Mouse (Mus musculus) stomach, embryonic 14.5 days (tissue): ENCODE data around the gene 2810004N23Rik. TPM values are rescaled to one million over a fixed set of nuclear protein-coding genes. Genes with fewer than 3 reads are reported as not detected.

Experiments
- ATAC-seq: fragments of 200-750 bp; cut with Nextera tagmentation; 2 replicates; pipeline ENCODE4 v1.8.0; 2017; ENCODE audit warnings: low read depth, moderate TSS enrichment; ENCODE audit not compliant: insufficient number of reproducible peaks, insufficient read depth, low FRiP score
- H3K27ac ChIP-seq: fragments of 300-500 bp; sonication (generic); 2 replicates; pipeline ENCODE4 v1.5.1; 2014; ENCODE audit warnings: mild to moderate bottlenecking, low read length, moderate library complexity, mixed read lengths
- H3K27me3 ChIP-seq: fragments of 300-500 bp; sonication (generic); 2 replicates; pipeline ENCODE4 v1.6.1; 2014; ENCODE audit warnings: low read length, control low read depth, mixed read lengths; ENCODE audit not compliant: control insufficient read depth, insufficient read depth
- H3K36me3 ChIP-seq: fragments of 300-500 bp; sonication (generic); 2 replicates; pipeline ENCODE4 v1.6.1; 2014; ENCODE audit warnings: mild to moderate bottlenecking, control low read depth, low read length, moderate library complexity, mixed read lengths; ENCODE audit not compliant: control insufficient read depth, insufficient read depth
- H3K4me1 ChIP-seq: fragments of 300-500 bp; sonication (generic); 2 replicates; pipeline ENCODE4 v1.6.1; 2014; ENCODE audit warnings: low read length, control low read depth, mixed read lengths; ENCODE audit not compliant: control insufficient read depth, insufficient read depth
- H3K4me2 ChIP-seq: fragments of 300-500 bp; sonication (generic); replicated peaks from 2 replicates; pipeline ENCODE4 v1.6.1; 2014; ENCODE audit warnings: low read depth, low read length, control low read depth
- H3K4me3 ChIP-seq: fragments of 300-500 bp; sonication (generic); 2 replicates; pipeline ENCODE4 v1.5.1; 2014; ENCODE audit warnings: low read depth, low read length, control low read depth
- H3K9ac ChIP-seq: fragments of 300-500 bp; sonication (generic); replicated peaks from 2 replicates; pipeline ENCODE4 v1.6.1; 2014; ENCODE audit warnings: low read depth, mild to moderate bottlenecking, control low read depth, low read length, moderate library complexity, mixed read lengths
- H3K9me3 ChIP-seq: fragments of 300-500 bp; sonication (generic); 2 replicates; pipeline ENCODE4 v1.6.1; 2016; ENCODE audit warnings: low read depth, low read length, control low read depth; ENCODE audit not compliant: control insufficient read depth
- WGBS: fragments of 180-500 bp; shearing (Covaris S2); extraction: QIAGEN DNeasy Blood & Tissue Kit; methylation state at CpG from one replicate; pipeline ENCODE4 v1.1.7; 2014; 5-methylcytosine and 5-hydroxymethylcytosine counted together
- polyA plus RNA-seq: library from polyadenylated mRNA; unstranded; fragments of >200 nt; fragmentation: Nextera tagmentation; extraction: Ambion mirVana; gene quantifications from 2 replicates; pipeline ENCODE4 v1.2.1, GENCODE M21; 2014

The 2810004N23Rik gene
- polyA plus RNA-seq, 1 experiment from 2014 or later, result 43.7 TPM

DNA sequence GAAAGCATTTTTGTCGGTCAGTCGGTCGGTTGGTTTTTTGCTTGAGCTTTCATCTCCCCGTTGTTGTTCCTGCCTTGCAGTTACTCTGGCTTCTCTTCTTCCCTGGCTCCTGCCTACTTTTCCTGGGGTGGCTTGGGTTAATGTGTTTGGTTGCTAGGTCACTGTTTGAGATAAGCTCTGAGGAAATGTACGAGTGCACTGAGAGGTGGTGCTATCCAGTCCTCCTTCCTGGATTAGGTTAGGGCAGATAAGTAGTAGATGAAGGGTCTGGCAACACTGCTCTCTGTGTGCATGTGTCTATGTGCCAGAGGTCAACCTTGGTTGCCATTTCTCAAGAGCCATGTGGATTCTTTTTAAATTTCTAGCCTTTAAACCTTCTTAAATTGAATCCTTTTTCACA, 9.8 kb upstream of the 2810004N23Rik start:
- ATAC-seq, result 0 out of 2 replicates have a peak, but pooled peaks have one; percentile 23
- Histone ChIP-seq H3K27ac (no peak overlapping the region), H3K4me1 (no peaks in the 10 kb centered on the region), H3K9ac (no peak overlapping the region), H3K27me3 (no peaks in the 10 kb centered on the region), H3K36me3 (peaks cover 50% of the 10 kb centered on the region), H3K9me3 (no peaks in the 10 kb centered on the region), H3K4me3 (no peak overlapping the region), H3K4me2 (no peak overlapping the region)
- 71% methylated on average over 5 of the region's 5 CpGs for WGBS

DNA sequence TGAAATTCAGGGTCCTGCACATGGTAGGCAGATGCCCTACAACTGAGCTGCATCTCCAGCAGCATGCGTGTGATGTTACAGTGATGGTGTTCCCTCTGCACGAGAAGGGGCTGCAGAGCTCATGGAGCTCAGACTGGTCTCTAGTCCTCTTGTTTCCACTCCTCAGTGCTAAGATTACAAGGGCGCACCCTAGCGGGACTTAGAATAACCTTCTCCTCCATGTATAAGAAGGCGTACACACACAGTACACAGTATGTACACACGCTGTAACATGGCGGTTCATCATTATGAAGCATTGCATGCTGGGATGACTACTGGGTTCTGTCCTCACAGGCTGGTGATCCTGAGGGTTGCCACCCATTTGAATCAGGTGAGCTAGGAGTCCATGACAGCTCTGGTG, 9.2 kb upstream of the 2810004N23Rik start:
- no peak for ATAC-seq
- no peak overlapping the region for H3K4me3 ChIP-seq
- H3K36me3 ChIP-seq, result peaks cover 45% of the 10 kb centered on the region
- WGBS, result 94% methylated on average over 7 of the region's 7 CpGs
- no peak overlapping the region for H3K4me2 ChIP-seq
- no peaks in the 10 kb centered on the region for H3K27me3 ChIP-seq
- H3K9ac ChIP-seq, result no peak overlapping the region
- H3K9me3 ChIP-seq, result no peaks in the 10 kb centered on the region
- no peak overlapping the region for H3K27ac ChIP-seq
- H3K4me1 ChIP-seq, result no peaks in the 10 kb centered on the region

DNA sequence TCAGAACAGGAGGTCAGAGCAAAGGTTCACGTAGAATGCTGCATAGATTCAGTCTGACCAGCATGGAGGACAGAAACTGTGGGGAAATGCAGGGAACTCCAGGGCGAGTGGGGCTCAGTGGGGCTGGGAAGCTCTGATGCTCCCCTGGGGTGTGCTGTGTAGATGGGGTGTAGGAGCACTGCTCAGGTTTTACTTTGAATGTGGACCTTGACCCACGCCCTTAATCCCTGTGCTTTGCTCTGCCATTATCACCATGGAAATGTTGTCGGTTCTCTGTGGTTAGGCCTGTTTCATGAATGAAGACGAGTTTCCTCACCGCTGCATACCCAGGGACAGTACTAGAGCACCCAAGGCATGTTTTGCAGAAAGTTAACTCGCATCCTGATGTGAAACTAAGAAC, 8.6 kb upstream of the 2810004N23Rik start:
- H3K4me3 ChIP-seq, result no peak overlapping the region
- no peak for ATAC-seq
- no peaks in the 10 kb centered on the region for H3K9me3 ChIP-seq
- H3K9ac ChIP-seq, result no peak overlapping the region
- H3K4me2 ChIP-seq, result no peak overlapping the region
- H3K36me3 ChIP-seq, result peaks cover 43% of the 10 kb centered on the region
- WGBS, result 89% methylated on average over 7 of the region's 7 CpGs
- no peaks in the 10 kb centered on the region for H3K4me1 ChIP-seq
- H3K27me3 ChIP-seq, result no peaks in the 10 kb centered on the region
- no peak overlapping the region for H3K27ac ChIP-seq

DNA sequence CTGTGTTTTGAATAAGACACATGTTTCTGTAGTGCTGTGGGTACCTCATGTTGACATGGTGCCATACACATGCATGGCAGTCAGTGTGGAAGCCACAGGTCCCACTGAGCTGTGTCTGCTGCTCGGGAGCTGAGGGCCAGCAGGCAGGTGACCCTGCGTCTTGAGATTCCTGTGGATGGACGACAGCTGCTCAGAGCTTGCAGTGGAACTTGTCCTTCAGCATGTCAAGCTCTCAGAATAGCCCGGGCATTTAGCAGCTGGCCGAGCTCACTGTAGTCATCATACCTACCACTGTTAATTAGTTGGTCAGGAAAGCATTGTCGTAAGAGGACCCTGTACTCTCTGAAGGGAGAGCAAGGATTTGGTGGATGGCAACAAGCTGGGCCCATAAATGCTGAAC, 6.8 kb upstream of the 2810004N23Rik start:
- no peaks in the 10 kb centered on the region for H3K27me3 ChIP-seq
- H3K4me2 ChIP-seq, result no peak overlapping the region
- H3K9me3 ChIP-seq, result no peaks in the 10 kb centered on the region
- peaks cover 29% of the 10 kb centered on the region for H3K36me3 ChIP-seq
- no peak overlapping the region for H3K9ac ChIP-seq
- 63% methylated on average over 6 of the region's 6 CpGs for WGBS
- H3K4me3 ChIP-seq, result no peak overlapping the region
- ATAC-seq, result no peak
- H3K4me1 ChIP-seq, result no peaks in the 10 kb centered on the region
- no peak overlapping the region for H3K27ac ChIP-seq

DNA sequence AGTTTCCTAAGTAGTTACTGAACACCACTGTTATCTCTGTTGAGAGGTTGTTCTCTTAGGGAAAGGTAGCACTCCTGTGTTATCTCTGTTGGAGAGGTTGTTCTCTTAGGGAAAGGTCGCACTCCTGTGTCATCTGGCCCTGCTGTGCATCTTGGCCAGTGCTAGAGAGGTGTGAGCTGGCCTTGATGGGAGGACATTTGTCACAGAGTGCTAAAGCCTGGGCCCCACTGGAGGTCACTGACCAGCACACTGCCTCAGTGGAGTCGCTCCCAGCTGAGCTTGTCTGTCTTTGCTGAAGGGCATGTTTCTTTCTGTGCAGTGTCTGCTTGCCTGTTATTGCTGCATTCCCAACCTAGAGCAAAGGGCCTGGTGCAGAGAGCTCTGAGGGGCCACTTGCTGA, 4.2 kb upstream of the 2810004N23Rik start:
- ATAC-seq, result no peak

DNA sequence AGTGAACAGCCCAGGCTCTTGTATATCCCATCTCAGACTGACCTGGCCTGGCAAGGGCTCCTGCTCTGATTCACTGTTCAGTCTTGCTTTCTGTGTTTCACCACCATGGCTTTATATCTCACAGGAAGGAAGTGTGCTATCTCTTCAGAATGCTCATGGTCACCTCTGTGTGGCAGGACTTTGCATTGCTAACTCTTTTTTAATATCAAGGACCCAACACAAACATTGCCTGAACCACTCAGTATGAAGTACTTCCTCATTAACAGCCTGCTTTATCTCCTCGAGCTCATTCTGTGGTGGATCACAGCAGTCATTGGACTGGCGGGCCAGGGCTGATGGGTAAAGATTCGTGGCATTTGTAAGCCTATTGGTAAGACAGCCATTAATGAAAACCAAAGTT, 3.7 kb upstream of the 2810004N23Rik start:
- WGBS, result 74% methylated on average over 3 of the region's 3 CpGs
- no peaks in the 10 kb centered on the region for H3K9me3 ChIP-seq

More for the DNA sequence above, 4.2 kb upstream of the 2810004N23Rik start:
- Histone ChIP-seq H3K27me3 (no peaks in the 10 kb centered on the region), H3K27ac (no peak overlapping the region), H3K9me3 (no peaks in the 10 kb centered on the region), H3K4me2 (no peak overlapping the region), H3K36me3 (peaks cover 5% of the 10 kb centered on the region), H3K4me3 (no peak overlapping the region), H3K4me1 (0 out of 2 replicates have a peak, but pooled peaks cover 3% of the 10 kb centered on the region), H3K9ac (no peak overlapping the region)
- WGBS, result 60% methylated on average over 2 of the region's 2 CpGs

DNA sequence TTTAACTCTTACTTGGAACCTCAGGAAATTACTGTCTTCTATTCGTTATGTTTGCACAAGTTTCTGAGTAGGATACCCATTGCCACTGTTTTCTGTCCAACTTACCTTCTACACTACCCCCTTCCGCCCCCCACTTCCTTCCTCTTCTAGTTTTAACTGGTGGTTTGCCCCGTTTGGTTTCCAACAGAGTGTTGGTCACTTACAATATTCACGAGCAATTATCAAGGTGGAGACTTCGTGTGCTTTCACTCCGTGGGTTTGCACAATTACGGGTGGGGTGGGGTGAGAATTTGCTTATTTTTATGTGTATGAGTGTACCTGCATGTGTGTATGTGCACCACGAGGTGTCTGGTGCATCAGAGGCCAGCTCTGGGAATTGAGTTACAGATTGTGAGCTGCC, 809 bp upstream of the 2810004N23Rik start:
- peak overlapping the region; percentile 96 for H3K4me3 ChIP-seq
- peaks cover 21% of the 10 kb centered on the region for H3K36me3 ChIP-seq
- peak overlapping the region; percentile 95 for H3K9ac ChIP-seq
- H3K27ac ChIP-seq, result peak overlapping the region; percentile 92; the same call in 1 of the 2 replicates
- H3K4me1 ChIP-seq, result 0 out of 2 replicates have a peak, but pooled peaks cover 3% of the 10 kb centered on the region
- ATAC-seq, result no peak
- peak overlapping the region; percentile 83 for H3K4me2 ChIP-seq
- no peaks in the 10 kb centered on the region for H3K27me3 ChIP-seq
- 14% methylated on average over 8 of the region's 8 CpGs for WGBS
- H3K9me3 ChIP-seq, result no peaks in the 10 kb centered on the region

More for the DNA sequence above, 3.7 kb upstream of the 2810004N23Rik start:
- Histone ChIP-seq H3K4me3 (no peak overlapping the region), H3K9ac (no peak overlapping the region), H3K27me3 (no peaks in the 10 kb centered on the region), H3K4me1 (0 out of 2 replicates have a peak, but pooled peaks cover 3% of the 10 kb centered on the region), H3K36me3 (0 out of 2 replicates have a peak, but pooled peaks cover under 1% of the 10 kb centered on the region), H3K4me2 (no peak overlapping the region), H3K27ac (no peak overlapping the region)
- no peak for ATAC-seq

DNA sequence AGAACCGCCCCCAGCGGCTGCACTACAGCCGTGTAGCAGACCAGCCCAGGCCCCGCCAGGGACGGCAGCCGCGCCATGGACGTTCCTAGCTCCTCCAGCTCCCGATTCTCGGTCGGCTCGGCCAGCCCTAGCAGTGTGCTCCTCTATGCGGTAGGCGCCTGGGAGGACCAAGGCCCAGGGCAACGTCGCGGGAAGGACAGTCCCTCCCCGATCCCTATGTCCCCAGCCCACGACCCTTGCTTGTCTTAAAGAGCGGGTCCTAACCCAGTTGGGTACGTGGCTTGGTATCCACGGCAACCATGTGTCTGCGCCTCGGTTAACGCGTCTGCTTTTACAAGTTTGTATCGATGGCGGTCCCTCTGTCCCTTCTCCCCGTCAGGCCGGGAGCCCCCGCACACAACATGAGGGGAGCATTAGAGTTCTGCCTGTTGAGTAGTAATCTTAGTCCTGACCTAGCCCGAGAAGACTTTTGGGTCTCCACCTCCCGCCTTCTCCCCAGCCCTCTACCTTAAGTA, 300 bp upstream of the 2810004N23Rik start:
- Histone ChIP-seq H3K4me3 (peak overlapping the region; percentile 96), H3K27me3 (no peaks in the 10 kb centered on the region), H3K9ac (peak overlapping the region; percentile 95), H3K9me3 (no peaks in the 10 kb centered on the region), H3K4me2 (peak overlapping the region; percentile 83), H3K4me1 (0 out of 2 replicates have a peak, but pooled peaks cover 3% of the 10 kb centered on the region), H3K36me3 (peaks cover 25% of the 10 kb centered on the region), H3K27ac (peak overlapping the region; percentile 92)
- ATAC-seq, result peak; percentile 70; the same call in 1 of the 2 replicates
- 0% methylated on average over 31 of the region's 33 CpGs for WGBS

DNA sequence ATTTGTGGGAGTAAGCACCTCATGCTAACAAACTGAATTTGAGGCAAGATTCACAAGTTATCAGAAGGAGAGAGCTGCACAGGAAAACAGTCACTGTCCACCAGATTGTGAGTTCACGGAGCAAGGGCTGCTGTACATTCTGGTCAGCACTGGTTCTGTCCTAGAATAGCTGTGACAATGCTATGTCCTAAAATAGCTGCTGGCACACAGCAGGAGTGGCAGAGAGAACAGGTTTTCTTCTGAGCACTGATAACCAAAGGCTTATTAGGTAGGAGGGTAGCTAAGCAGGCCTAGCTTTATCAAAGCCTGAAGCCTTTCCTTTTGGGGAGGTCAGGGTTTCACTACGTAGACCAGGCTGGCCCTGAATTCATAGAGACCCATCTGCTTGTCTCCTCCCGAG, 2.7 kb downstream of the 2810004N23Rik start:
- 91% methylated on average over 3 of the region's 3 CpGs for WGBS
- ATAC-seq, result no peak
- H3K27ac ChIP-seq, result no peak overlapping the region

More for the DNA sequence above, 2.7 kb downstream of the 2810004N23Rik start:
- Histone ChIP-seq H3K9me3 (peaks cover 3% of the 10 kb centered on the region; the same call in 1 of the 2 replicates), H3K36me3 (peaks cover 43% of the 10 kb centered on the region), H3K4me2 (no peak overlapping the region), H3K9ac (no peak overlapping the region), H3K27me3 (no peaks in the 10 kb centered on the region), H3K4me3 (no peak overlapping the region), H3K4me1 (0 out of 2 replicates have a peak, but pooled peaks cover 3% of the 10 kb centered on the region)
